Mouse (Mus musculus) cerebellum, adult 18-20 months (tissue): ENCODE measurements at regions not wholly inside any gene's neighbourhood (a gene's known extent, or its start where the extent isn't known, plus 50 kb on each side); places are given as distances from the start of the nearest gene placed in this dataset.

Experiments
- DNase-seq, 2 experiments: peaks; one replicate each; pipeline ENCODE4 v3.0.0; 2021

- DNase-seq, result no peak
Observed at GRCm38 (mm10) chr11:24615436-24615835, 537.6 kb downstream of the Bcl11a start.

GRCm38 (mm10) chr11:24618586-24618985, 540.7 kb downstream of the Bcl11a start:
- DNase-seq, result no peak

- no peak for DNase-seq
Observed at GRCm38 (mm10) chr11:24619021-24619420, 541.2 kb downstream of the Bcl11a start.

- no peak for DNase-seq
Observed at GRCm38 (mm10) chr11:24628619-24629018, 550.8 kb downstream of the Bcl11a start.

- no peak for DNase-seq
Observed at GRCm38 (mm10) chr11:24629431-24629830, 551.6 kb downstream of the Bcl11a start.

- no peak for DNase-seq
Observed at GRCm38 (mm10) chr11:24630403-24630900, 552.6 kb downstream of the Bcl11a start.

GRCm38 (mm10) chr11:24631651-24632050, 553.8 kb downstream of the Bcl11a start:
- DNase-seq, result no peak

GRCm38 (mm10) chr11:24636716-24637115, 558.9 kb downstream of the Bcl11a start:
- DNase-seq, result no peak

- DNase-seq, result no peak
Observed at GRCm38 (mm10) chr11:24643439-24644109, 565.7 kb downstream of the Bcl11a start.

GRCm38 (mm10) chr11:24652852-24653251, 575.0 kb downstream of the Bcl11a start:
- no peak for DNase-seq

- no peak for DNase-seq
Observed at GRCm38 (mm10) chr11:24664082-24664481, 586.2 kb downstream of the Bcl11a start.

GRCm38 (mm10) chr11:24665310-24665709, 587.5 kb downstream of the Bcl11a start:
- DNase-seq, result no peak

- DNase-seq, result no peak
Observed at GRCm38 (mm10) chr11:24671662-24672061, 593.8 kb downstream of the Bcl11a start.

GRCm38 (mm10) chr11:24673248-24674207, 595.7 kb downstream of the Bcl11a start:
- DNase-seq, result no peak

- DNase-seq, result no peak
Observed at GRCm38 (mm10) chr11:24674208-24674571, 596.3 kb downstream of the Bcl11a start.

- no peak for DNase-seq
Observed at GRCm38 (mm10) chr11:24677016-24677415, 599.2 kb downstream of the Bcl11a start.

GRCm38 (mm10) chr11:24679581-24679980, 601.7 kb downstream of the Bcl11a start:
- no peak for DNase-seq

GRCm38 (mm10) chr11:24682423-24682822, 604.6 kb downstream of the Bcl11a start:
- DNase-seq, result no peak

GRCm38 (mm10) chr11:24685545-24686467, 608.0 kb downstream of the Bcl11a start:
- DNase-seq, result no peak

GRCm38 (mm10) chr11:24688160-24688782, 610.4 kb downstream of the Bcl11a start:
- DNase-seq, result no peak

- peak; percentile 22 to 37 for DNase-seq
Observed at GRCm38 (mm10) chr11:24689807-24690333, 612.0 kb downstream of the Bcl11a start.

- DNase-seq, result peak in 1 of 2 experiments; percentile 4
Observed at GRCm38 (mm10) chr11:24693926-24694325, 616.1 kb downstream of the Bcl11a start.
